Mouse (Mus musculus) midbrain, postnatal 0 days (tissue): ENCODE measurements around the gene Fam3c. TPM values are rescaled to one million over a fixed set of nuclear protein-coding genes. Genes with fewer than 3 reads are reported as not detected.

Source experiments
- ATAC-seq: fragments of 200-750 bp; cut with Nextera tagmentation; 2 replicates; pipeline ENCODE4 v1.8.0; 2017; ENCODE audit warnings: moderate number of reproducible peaks, mild to moderate bottlenecking, moderate TSS enrichment, moderate library complexity; ENCODE audit not compliant: low FRiP score
- DNase-seq: peaks from one replicate; pipeline ENCODE4 v3.0.0-alpha.2; 2015; ENCODE audit warnings: low spot score
- H3K27ac ChIP-seq: fragments of 300-500 bp; sonication (generic); 2 replicates; pipeline ENCODE4 v1.5.1; 2014; ENCODE audit warnings: low read depth, mild to moderate bottlenecking, low read length, mixed read lengths
- H3K27me3 ChIP-seq: fragments of 300-500 bp; sonication (generic); 2 replicates; pipeline ENCODE4 v1.6.1; 2014; ENCODE audit warnings: low read length, control low read depth, mixed read lengths; ENCODE audit not compliant: insufficient read depth
- H3K36me3 ChIP-seq: fragments of 300-500 bp; sonication (generic); 2 replicates; pipeline ENCODE4 v1.6.1; 2014; ENCODE audit warnings: low read length, control low read depth, mixed read lengths; ENCODE audit not compliant: insufficient read depth
- H3K4me1 ChIP-seq: fragments of 300-500 bp; sonication (generic); 2 replicates; pipeline ENCODE4 v1.6.1; 2014; ENCODE audit warnings: mild to moderate bottlenecking, control low read depth, antibody characterized with exemption, low read length, mixed read lengths; ENCODE audit not compliant: insufficient read depth
- H3K4me2 ChIP-seq: fragments of 300-500 bp; sonication (generic); 2 replicates; pipeline ENCODE4 v1.6.1; 2014; ENCODE audit warnings: low read depth, mild to moderate bottlenecking, low read length, mixed read lengths; ENCODE audit not compliant: poor library complexity, severe bottlenecking
- H3K4me3 ChIP-seq: fragments of 300-500 bp; sonication (generic); 2 replicates; pipeline ENCODE4 v1.5.1; 2014; ENCODE audit warnings: low read depth, mild to moderate bottlenecking, low read length, moderate library complexity
- H3K9ac ChIP-seq: fragments of 300-500 bp; sonication (generic); replicated peaks from 2 replicates; pipeline ENCODE4 v1.6.1; 2014; ENCODE audit warnings: mild to moderate bottlenecking, low read length, moderate library complexity, mixed read lengths; ENCODE audit not compliant: poor library complexity, severe bottlenecking
- H3K9me3 ChIP-seq: fragments of 300-500 bp; sonication (generic); 2 replicates; pipeline ENCODE4 v1.6.1; 2016; ENCODE audit warnings: low read length, control low read depth
- CTCF ChIP-seq: IDR thresholded peaks from 2 replicates; pipeline ENCODE4 v1.5.1; 2016; ENCODE audit warnings: antibody characterized with exemption, mild to moderate bottlenecking
- WGBS: fragments of 180-500 bp; shearing (Covaris S2); extraction: QIAGEN DNeasy Blood & Tissue Kit; methylation state at CpG from one replicate; pipeline ENCODE4 v1.1.7; 2014; 5-methylcytosine and 5-hydroxymethylcytosine counted together
- polyA plus RNA-seq: library from polyadenylated mRNA; unstranded; fragments of >200 nt; fragmentation: Nextera tagmentation; extraction: Ambion mirVana; gene quantifications from 2 replicates; pipeline ENCODE4 v1.2.1, GENCODE M21; 2015
- total RNA-seq: library from RNA; depleted of rRNA; stranded (reverse); fragments of >200 nt; gene quantifications from 2 replicates; pipeline ENCODE4 v1.2.3, GENCODE M21; 2014

Gene Fam3c
- total and polyA plus RNA-seq, 2 experiments from 2014 or later, result 68.7 to 135 TPM

- H3K27ac ChIP-seq, result no peak overlapping the region
- no peaks in the 10 kb centered on the region for H3K9me3 ChIP-seq
- DNase-seq (no peak), ATAC-seq (no peak)
- no peak overlapping the region for H3K9ac ChIP-seq
- H3K4me1 ChIP-seq, result no peaks in the 10 kb centered on the region
- H3K36me3 ChIP-seq, result no peaks in the 10 kb centered on the region
- 82% methylated on average over 5 of the region's 5 CpGs for WGBS
- TF ChIP-seq CTCF, result no peak
- no peak overlapping the region for H3K4me3 ChIP-seq
- no peaks in the 10 kb centered on the region for H3K27me3 ChIP-seq
- H3K4me2 ChIP-seq, result no peak overlapping the region
Observed at GRCm38 (mm10) chr6:22378462-22378861, 22.4 kb upstream of the Fam3c start.

- H3K9ac ChIP-seq, result no peak overlapping the region
- H3K4me3 ChIP-seq, result no peak overlapping the region
- WGBS, result 80% methylated on average over 3 of the region's 3 CpGs
- no peaks in the 10 kb centered on the region for H3K27me3 ChIP-seq
- ATAC-seq (no peak), DNase-seq (no peak)
- no peak overlapping the region for H3K27ac ChIP-seq
- no peaks in the 10 kb centered on the region for H3K36me3 ChIP-seq
- TF ChIP-seq CTCF, result no peak
- H3K4me1 ChIP-seq, result no peaks in the 10 kb centered on the region
- H3K4me2 ChIP-seq, result no peak overlapping the region
- no peaks in the 10 kb centered on the region for H3K9me3 ChIP-seq
Observed at GRCm38 (mm10) chr6:22374791-22375190, 18.7 kb upstream of the Fam3c start.

GRCm38 (mm10) chr6:22373476-22373875 is 17.4 kb upstream of the Fam3c start:
- no peak for ATAC-seq
- Histone ChIP-seq H3K9me3 (no peaks in the 10 kb centered on the region), H3K27me3 (no peaks in the 10 kb centered on the region), H3K9ac (no peak overlapping the region), H3K4me2 (no peak overlapping the region), H3K36me3 (no peaks in the 10 kb centered on the region), H3K4me1 (no peaks in the 10 kb centered on the region), H3K27ac (no peak overlapping the region), H3K4me3 (no peak overlapping the region)
- DNase-seq, result no peak
- WGBS, result 94% methylated on average over 2 of the region's 2 CpGs
- TF ChIP-seq CTCF, result no peak

- Histone ChIP-seq H3K27me3 (no peaks in the 10 kb centered on the region), H3K4me1 (no peaks in the 10 kb centered on the region), H3K36me3 (no peaks in the 10 kb centered on the region), H3K4me2 (no peak overlapping the region), H3K9me3 (no peaks in the 10 kb centered on the region), H3K27ac (no peak overlapping the region), H3K9ac (no peak overlapping the region), H3K4me3 (no peak overlapping the region)
- WGBS, result 71% methylated on average over 2 of the region's 2 CpGs
- DNase-seq (no peak), ATAC-seq (no peak)
- no peak for TF ChIP-seq CTCF
Observed at GRCm38 (mm10) chr6:22366977-22367376, 10.9 kb upstream of the Fam3c start.

DNA sequence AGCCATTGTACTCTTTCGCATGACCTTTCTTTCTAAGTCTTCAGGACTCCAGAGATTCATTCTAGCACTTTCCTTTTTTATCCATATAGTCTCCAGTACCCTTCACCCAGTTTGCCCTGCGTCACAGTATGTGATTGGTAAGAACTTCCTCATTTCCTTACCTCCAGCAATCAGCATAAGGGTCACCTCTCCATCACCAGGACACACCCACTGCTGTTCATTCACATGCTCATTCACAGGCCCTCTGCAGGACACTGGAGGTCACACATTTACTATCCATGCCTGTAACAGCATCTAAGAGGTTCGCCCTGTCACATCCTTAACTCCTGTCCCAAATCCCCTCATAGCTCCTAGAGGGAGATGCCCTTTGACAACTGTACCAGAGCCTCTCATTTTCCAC is 7.5 kb upstream of the Fam3c start:
- ATAC-seq (no peak), DNase-seq (no peak)
- no peaks in the 10 kb centered on the region for H3K27me3 ChIP-seq
- H3K4me1 ChIP-seq, result no peaks in the 10 kb centered on the region
- H3K9ac ChIP-seq, result no peak overlapping the region
- no peaks in the 10 kb centered on the region for H3K9me3 ChIP-seq
- H3K27ac ChIP-seq, result no peak overlapping the region
- H3K36me3 ChIP-seq, result no peaks in the 10 kb centered on the region
- H3K4me3 ChIP-seq, result no peak overlapping the region
- 90% methylated on average over 3 of the region's 3 CpGs for WGBS
- no peak overlapping the region for H3K4me2 ChIP-seq
- TF ChIP-seq CTCF, result no peak

- ATAC-seq, result no peak
- DNase-seq, result no peak
- no peaks in the 10 kb centered on the region for H3K4me1 ChIP-seq
- H3K27me3 ChIP-seq, result no peaks in the 10 kb centered on the region
- no peak overlapping the region for H3K9ac ChIP-seq
- no peaks in the 10 kb centered on the region for H3K9me3 ChIP-seq
- no peaks in the 10 kb centered on the region for H3K36me3 ChIP-seq
- no peak overlapping the region for H3K27ac ChIP-seq
- no peak overlapping the region for H3K4me2 ChIP-seq
- WGBS, result 65% methylated on average over 3 of the region's 3 CpGs
- no peak overlapping the region for H3K4me3 ChIP-seq
- no peak for TF ChIP-seq CTCF
Observed at GRCm38 (mm10) chr6:22361941-22362340, 5.9 kb upstream of the Fam3c start.
